Comparison of ENCODE assay signal across 23 mouse cellular contexts in genomic region chr17:15998771-15999170, GRCm38 (mm10).
DNase-seq lines count a peak whose midpoint lies in the region; TF ChIP-seq lines count a peak whose summit lies in the region.
"Had no signal": no experiment of that assay in that cellular context is flagged by ENCODE, and none has a peak within 500 bp of the region (broad histone marks: within the 10 kb centered on the region; RNA-seq: fewer than 3 reads in every experiment).

No protein-coding gene starts in this region.

- TF ChIP-seq CTCF in bone marrow macrophage, adult 2 months (IDR thresholded peaks at IDR 0.05; ENCODE audit: low read depth, low read length): no peak

- no peak overlapping the region for H3K4me3 ChIP-seq in bone marrow macrophage, adult 2 months (ENCODE audit: insufficient read depth, low read length)
- H3K4me3 ChIP-seq: embryonic facial prominence, embryonic 15.5 days; forebrain, embryonic 10.5 days; heart, embryonic 13.5 days; hindbrain, embryonic 13.5 days; left cerebral cortex, adult 2 months; liver, embryonic 15.5 days; megakaryocyte, embryonic 14.5 days; midbrain, embryonic 13.5 days had no signal

- intact Hi-C loops in heart, postnatal 14 days (cut with DNase I): no loop called here

- peaks cover 18% of the 10 kb centered on the region for H3K4me1 ChIP-seq in bone marrow macrophage, adult 2 months (ENCODE audit: control insufficient read depth, insufficient read depth, low read length)
- H3K4me1 ChIP-seq: embryonic facial prominence, embryonic 15.5 days; liver, embryonic 15.5 days; megakaryocyte, embryonic 14.5 days had no signal

- no peak for TF ChIP-seq POLR2A in bone marrow macrophage, adult 2 months (IDR thresholded peaks at IDR 0.05; ENCODE audit: borderline replicate concordance, low read depth, low read length)

- peak overlapping the region; percentile 66 for H3K27ac ChIP-seq in bone marrow macrophage, adult 2 months (ENCODE audit: insufficient read depth, low read depth, low read length)
- H3K27ac ChIP-seq: embryonic facial prominence, embryonic 15.5 days; forebrain, embryonic 10.5 days; heart, embryonic 13.5 days; hindbrain, embryonic 13.5 days; left cerebral cortex, adult 2 months; liver, embryonic 15.5 days; midbrain, embryonic 13.5 days had no signal

- peak; percentile 17 for DNase-seq in adrenal gland, adult 2 months
- no peak for DNase-seq in adrenal gland, postnatal 4 days (ENCODE audit: low spot score in 2 of 2)
- DNase-seq in heart, postnatal 14 days: peak; percentile 2 to 10
- DNase-seq in heart, adult 9 months (ENCODE audit: low spot score in 2 of 2): no peak
- DNase-seq in NIH3T3 (ENCODE audit: low read depth): peak; percentile 57
- no peak for DNase-seq in right cerebral cortex, postnatal 10 days (ENCODE audit: low spot score in 2 of 2)
- DNase-seq in embryo, embryonic 10 days (ENCODE audit: low spot score): no peak
- DNase-seq: cerebellum, adult 2 months; kidney, adult 11 months; kidney, postnatal 4 days; layer of hippocampus, adult 9-11 months; lung, postnatal 36 days; right cerebral cortex, postnatal 14 days; spleen, adult 18-20 months had no signal

Comparison
In these comparisons a context has a peak if more than half of its experiments do, and no peak if none do; other contexts are left out.
1. DNase-seq: peak in adrenal gland, adult 2 months (single experiment), heart, postnatal 14 days (2 of 2) and NIH3T3 (single experiment); none in adrenal gland, postnatal 4 days (0 of 2), heart, adult 9 months (0 of 2), right cerebral cortex, postnatal 10 days (0 of 2) and embryo, embryonic 10 days (single experiment).